Mouse (Mus musculus) E14TG2a.4 (cell line): Measurements from ENCODE around the gene Slc43a2.

ENCODE experiments used
- H3K27me3 ChIP-seq: 2 replicates; pipeline ENCODE4 v1.6.1; 2014; ENCODE audit warnings: low read length, control low read depth; ENCODE audit not compliant: insufficient read depth
- H3K36me3 ChIP-seq: 2 replicates; pipeline ENCODE4 v1.6.1; 2014; ENCODE audit warnings: low read length, control low read depth; ENCODE audit not compliant: insufficient read depth
- H3K4me1 ChIP-seq: replicated peaks from 2 replicates; pipeline ENCODE4 v1.6.1; 2014; ENCODE audit warnings: low read depth, low read length, control low read depth
- H3K4me3 ChIP-seq: replicated peaks from 2 replicates; pipeline ENCODE4 v1.5.1; 2014; ENCODE audit warnings: mild to moderate bottlenecking, low read length
- H3K9me3 ChIP-seq: 2 replicates; pipeline ENCODE4 v1.6.1; 2014; ENCODE audit warnings: low read length, control low read depth
- CTCF ChIP-seq: conservative IDR thresholded peaks from 2 replicates; pipeline ENCODE4 v1.5.1; 2014; ENCODE audit warnings: low read length
- NANOG ChIP-seq: IDR thresholded peaks from 2 replicates; pipeline ENCODE4 v1.6.1; 2014; ENCODE audit warnings: borderline replicate concordance, low read length, mixed read lengths
- POU5F1 ChIP-seq: IDR thresholded peaks from 2 replicates; pipeline ENCODE4 v1.6.1; 2014; ENCODE audit warnings: low read length, borderline replicate concordance

Gene Slc43a2

GRCm38 (mm10) chr11:75614769-75615168 lies 83.3 kb downstream of the Slc43a2 start:
- TF ChIP-seq POU5F1 (no peak), CTCF (no peak), NANOG (no peak)
- peaks cover 32% of the 10 kb centered on the region for H3K4me1 ChIP-seq
- no peak overlapping the region for H3K4me3 ChIP-seq
- H3K27me3 ChIP-seq, result no peaks in the 10 kb centered on the region
- peaks cover 62% of the 10 kb centered on the region for H3K36me3 ChIP-seq
- H3K9me3 ChIP-seq, result no peaks in the 10 kb centered on the region

GRCm38 (mm10) chr11:75615556-75615955 lies 84.1 kb downstream of the Slc43a2 start:
- H3K9me3 ChIP-seq, result no peaks in the 10 kb centered on the region
- H3K36me3 ChIP-seq, result peaks cover 62% of the 10 kb centered on the region
- TF ChIP-seq POU5F1 (no peak), CTCF (no peak), NANOG (no peak)
- no peak overlapping the region for H3K4me3 ChIP-seq
- H3K4me1 ChIP-seq, result peaks cover 32% of the 10 kb centered on the region
- H3K27me3 ChIP-seq, result no peaks in the 10 kb centered on the region

GRCm38 (mm10) chr11:75619133-75619532 lies 87.6 kb downstream of the Slc43a2 start:
- Histone ChIP-seq H3K9me3 (no peaks in the 10 kb centered on the region), H3K4me3 (no peak overlapping the region), H3K27me3 (no peaks in the 10 kb centered on the region), H3K4me1 (peaks cover 62% of the 10 kb centered on the region), H3K36me3 (peaks cover 48% of the 10 kb centered on the region)
- TF ChIP-seq POU5F1 (no peak), CTCF (peak; percentile 75)

GRCm38 (mm10) chr11:75620136-75620780 lies 88.8 kb downstream of the Slc43a2 start:
- Histone ChIP-seq H3K36me3 (peaks cover 54% of the 10 kb centered on the region), H3K4me1 (peaks cover 73% of the 10 kb centered on the region), H3K27me3 (no peaks in the 10 kb centered on the region), H3K4me3 (peak overlapping the region; percentile 63), H3K9me3 (no peaks in the 10 kb centered on the region)
- TF ChIP-seq NANOG (no peak), CTCF (no peak), POU5F1 (no peak)

GRCm38 (mm10) chr11:75621426-75621825 lies 89.9 kb downstream of the Slc43a2 start:
- H3K27me3 ChIP-seq, result no peaks in the 10 kb centered on the region
- peak overlapping the region; percentile 63 for H3K4me3 ChIP-seq
- H3K4me1 ChIP-seq, result peaks cover 85% of the 10 kb centered on the region
- TF ChIP-seq NANOG (peak; percentile 46), CTCF (no peak), POU5F1 (peak; percentile 96)
- no peaks in the 10 kb centered on the region for H3K9me3 ChIP-seq
- H3K36me3 ChIP-seq, result peaks cover 60% of the 10 kb centered on the region

GRCm38 (mm10) chr11:75622588-75623329 lies 91.3 kb downstream of the Slc43a2 start:
- no peaks in the 10 kb centered on the region for H3K9me3 ChIP-seq
- TF ChIP-seq NANOG, result no peak
- no peak for TF ChIP-seq CTCF
- peak overlapping the region; percentile 49 for H3K4me3 ChIP-seq
- H3K4me1 ChIP-seq, result peaks cover 93% of the 10 kb centered on the region
- peaks cover 64% of the 10 kb centered on the region for H3K36me3 ChIP-seq
- H3K27me3 ChIP-seq, result no peaks in the 10 kb centered on the region

- peak overlapping the region; percentile 49 for H3K4me3 ChIP-seq
- H3K9me3 ChIP-seq, result no peaks in the 10 kb centered on the region
- no peaks in the 10 kb centered on the region for H3K27me3 ChIP-seq
- H3K36me3 ChIP-seq, result peaks cover 69% of the 10 kb centered on the region
- H3K4me1 ChIP-seq, result peaks cover 98% of the 10 kb centered on the region
- TF ChIP-seq CTCF, result no peak
- no peak for TF ChIP-seq NANOG
- no peak for TF ChIP-seq POU5F1
Measured at GRCm38 (mm10) chr11:75624102-75624554, 92.6 kb downstream of the Slc43a2 start.

- Histone ChIP-seq H3K4me3 (no peak overlapping the region), H3K36me3 (peaks cover 60% of the 10 kb centered on the region), H3K4me1 (peaks cover 92% of the 10 kb centered on the region), H3K27me3 (no peaks in the 10 kb centered on the region), H3K9me3 (no peaks in the 10 kb centered on the region)
- no peak for TF ChIP-seq NANOG
- no peak for TF ChIP-seq POU5F1
- TF ChIP-seq CTCF, result no peak
Measured at GRCm38 (mm10) chr11:75625820-75626219, 94.3 kb downstream of the Slc43a2 start.
